Mouse (Mus musculus) C2C12 (cell line): Measurements from ENCODE around the gene Mroh7.

Experiments used
- CEBPB ChIP-seq: IDR thresholded peaks from one replicate; pipeline ENCODE4 v1.6.1; 2011; ENCODE audit warnings: low read depth, mild to moderate bottlenecking, control low read depth, moderate library complexity
- CTCF ChIP-seq: IDR thresholded peaks from one replicate; pipeline ENCODE4 v1.5.1; 2011; ENCODE audit not compliant: control insufficient read depth, insufficient read depth, insufficient read length
- FOSL1 ChIP-seq: IDR thresholded peaks from one replicate; pipeline ENCODE4 v1.8.0; 2011; ENCODE audit warnings: mild to moderate bottlenecking, low read length; ENCODE audit not compliant: poor library complexity, insufficient read depth, severe bottlenecking
- USF1 ChIP-seq: IDR thresholded peaks from one replicate; pipeline ENCODE4 v1.6.1; 2011; ENCODE audit warnings: low read depth, mild to moderate bottlenecking, control low read depth, moderate library complexity

- no peak for TF ChIP-seq CEBPB
- no peak for TF ChIP-seq CTCF
- no peak for TF ChIP-seq FOSL1
- no peak for TF ChIP-seq USF1
These were observed 15.1 kb upstream of the Mroh7 start for GRCm38 (mm10) chr4:106745862-106746261.
